Mouse (Mus musculus): ENCODE results near the gene Dpp6. TPM values are rescaled to one million over a fixed set of nuclear protein-coding genes. Genes with fewer than 3 reads are reported as not detected.

Dpp6 gene
- polyA plus RNA-seq, 1 experiment from 2014 or later = 15.0 TPM

DNA sequence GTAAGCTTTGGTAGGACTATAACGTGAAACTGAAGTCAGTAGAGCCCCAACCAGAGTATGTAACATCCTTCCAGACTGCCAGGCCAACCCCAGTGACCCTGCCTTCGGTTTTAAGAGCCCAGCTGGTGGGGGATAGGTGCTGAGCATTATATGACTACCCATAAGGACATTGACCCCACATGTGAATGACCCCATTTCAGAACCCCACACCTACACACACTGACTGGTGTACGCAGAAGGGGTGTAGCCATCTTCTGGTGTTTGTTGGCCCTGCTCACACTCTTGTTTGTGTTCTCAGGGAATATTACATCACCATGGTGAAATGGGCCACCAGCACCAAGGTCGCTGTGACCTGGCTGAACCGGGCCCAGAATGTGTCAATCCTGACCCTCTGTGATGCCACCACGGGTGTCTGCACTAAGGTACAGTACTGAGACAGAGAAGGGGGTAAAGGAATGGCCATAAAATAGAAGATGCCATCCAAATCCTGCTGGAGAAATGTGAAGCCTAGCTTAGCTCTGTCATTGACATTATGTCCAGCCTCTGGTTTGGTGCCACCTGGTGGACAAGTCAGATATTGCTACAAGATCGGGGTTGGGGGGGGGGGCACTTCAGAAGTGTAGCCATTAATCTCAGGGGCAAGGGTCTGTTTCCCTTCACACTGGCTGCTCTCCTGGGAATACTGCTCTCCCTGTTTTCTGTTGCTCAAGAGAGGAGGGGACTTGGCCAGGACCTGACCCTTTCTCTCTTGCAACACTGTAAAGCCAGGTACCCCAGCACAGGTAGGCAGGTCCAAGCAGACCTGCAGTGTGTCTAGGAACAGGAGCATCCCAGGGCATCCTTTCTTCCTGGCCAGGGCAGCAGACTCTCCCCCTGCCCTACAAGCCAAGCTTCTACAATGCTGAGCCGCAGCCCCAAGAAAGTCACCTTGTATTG is 835.1 kb downstream of the Dpp6 start:
- 57% methylated on average over 8 of the region's 8 CpGs for WGBS
- Histone ChIP-seq H3K4me3 (replicated peaks) (no peak overlapping the region), H3K9ac (no peak overlapping the region), H3K27ac (no peak overlapping the region), H3K36me3 (replicated peaks) (no peaks in the 10 kb centered on the region), H3K9me3 (no peaks in the 10 kb centered on the region), H3K4me1 (no peaks in the 10 kb centered on the region), H3K4me2 (no peak overlapping the region), H3K27me3 (no peaks in the 10 kb centered on the region)
- ATAC-seq (ENCODE audit: low FRiP score) = no peak

DNA sequence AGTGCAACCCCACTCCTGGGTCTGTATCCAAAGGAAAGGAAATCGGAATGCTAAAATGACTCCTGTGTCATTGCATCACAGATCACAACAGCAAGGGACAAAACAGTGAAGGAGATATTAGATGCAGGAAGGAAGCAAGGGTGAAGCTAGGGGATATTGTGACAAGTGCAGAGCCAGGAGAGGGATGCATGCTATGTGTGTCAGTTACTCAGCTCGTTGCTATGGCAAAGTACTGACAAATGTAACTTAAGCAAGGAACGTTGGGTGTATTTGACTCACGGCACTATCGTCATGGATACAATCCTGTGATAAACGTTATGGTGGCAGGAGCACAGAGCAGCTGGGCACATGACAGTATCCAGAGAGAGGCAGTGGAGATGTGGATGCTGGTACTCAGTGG is 839.1 kb downstream of the Dpp6 start:
- no peak overlapping the region for H3K4me2 ChIP-seq
- no peaks in the 10 kb centered on the region for H3K9me3 ChIP-seq
- no peaks in the 10 kb centered on the region for H3K4me1 ChIP-seq
- H3K27ac ChIP-seq = no peak overlapping the region
- H3K9ac ChIP-seq = no peak overlapping the region
- no peaks in the 10 kb centered on the region for H3K27me3 ChIP-seq
- ATAC-seq (ENCODE audit: low FRiP score) = no peak
- no peaks in the 10 kb centered on the region for H3K36me3 ChIP-seq (replicated peaks)
- WGBS = 78% methylated on average over 6 of the region's 6 CpGs
- H3K4me3 ChIP-seq (replicated peaks) = no peak overlapping the region

GRCm38 (mm10) chr5:27657672-27658071 is 840.7 kb downstream of the Dpp6 start:
- Histone ChIP-seq H3K4me2 (no peak overlapping the region), H3K27me3 (no peaks in the 10 kb centered on the region), H3K9ac (no peak overlapping the region), H3K36me3 (replicated peaks) (no peaks in the 10 kb centered on the region), H3K9me3 (no peaks in the 10 kb centered on the region), H3K4me1 (no peaks in the 10 kb centered on the region), H3K27ac (no peak overlapping the region), H3K4me3 (replicated peaks) (no peak overlapping the region)
- 85% methylated on average over 4 of the region's 4 CpGs for WGBS
- no peak for ATAC-seq (ENCODE audit: low FRiP score)

GRCm38 (mm10) chr5:27658165-27658564 is 841.2 kb downstream of the Dpp6 start:
- 85% methylated on average over 5 of the region's 5 CpGs for WGBS
- Histone ChIP-seq H3K27me3 (no peaks in the 10 kb centered on the region), H3K9me3 (no peaks in the 10 kb centered on the region), H3K27ac (no peak overlapping the region), H3K4me2 (no peak overlapping the region), H3K4me1 (no peaks in the 10 kb centered on the region), H3K36me3 (replicated peaks) (no peaks in the 10 kb centered on the region), H3K9ac (no peak overlapping the region), H3K4me3 (replicated peaks) (no peak overlapping the region)
- ATAC-seq (ENCODE audit: low FRiP score) = no peak

- Histone ChIP-seq H3K4me1 (no peaks in the 10 kb centered on the region), H3K4me2 (no peak overlapping the region), H3K4me3 (replicated peaks) (no peak overlapping the region), H3K9me3 (no peaks in the 10 kb centered on the region), H3K27ac (no peak overlapping the region), H3K27me3 (no peaks in the 10 kb centered on the region), H3K9ac (no peak overlapping the region), H3K36me3 (replicated peaks) (no peaks in the 10 kb centered on the region)
- ATAC-seq (ENCODE audit: low FRiP score) = no peak
Observed at GRCm38 (mm10) chr5:27658569-27658968, 841.6 kb downstream of the Dpp6 start.

- H3K9me3 ChIP-seq = no peaks in the 10 kb centered on the region
- no peaks in the 10 kb centered on the region for H3K27me3 ChIP-seq
- no peaks in the 10 kb centered on the region for H3K36me3 ChIP-seq (replicated peaks)
- H3K27ac ChIP-seq = no peak overlapping the region
- H3K4me1 ChIP-seq = no peaks in the 10 kb centered on the region
- ATAC-seq (ENCODE audit: low FRiP score) = no peak
- 89% methylated on average over 2 of the region's 2 CpGs for WGBS
- no peak overlapping the region for H3K4me3 ChIP-seq (replicated peaks)
- no peak overlapping the region for H3K9ac ChIP-seq
- no peak overlapping the region for H3K4me2 ChIP-seq
Observed at GRCm38 (mm10) chr5:27659019-27659418, 842.0 kb downstream of the Dpp6 start.

- ATAC-seq (ENCODE audit: low FRiP score) = no peak
- no peaks in the 10 kb centered on the region for H3K4me1 ChIP-seq
- WGBS = 85% methylated on average over 6 of the region's 6 CpGs
Observed at GRCm38 (mm10) chr5:27659781-27660180, 842.8 kb downstream of the Dpp6 start.

DNA sequence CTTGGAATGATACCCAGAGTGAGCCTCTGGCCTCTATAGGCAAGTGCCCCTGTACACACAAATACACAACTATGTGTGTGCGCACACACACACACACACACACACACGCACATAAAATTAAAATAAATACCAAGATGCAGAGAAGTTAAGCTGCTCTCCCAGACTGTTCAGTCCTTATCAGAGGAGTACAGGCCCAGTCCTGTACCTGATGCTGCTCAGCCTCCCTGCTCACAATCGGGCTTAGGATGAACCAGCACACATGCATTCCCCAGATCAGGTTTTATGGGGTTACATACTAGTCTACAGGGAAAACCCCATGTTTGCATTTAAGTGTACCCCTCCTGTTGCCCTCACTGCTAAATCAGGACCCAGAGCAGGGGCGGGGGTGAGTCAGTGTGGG is 847.1 kb downstream of the Dpp6 start:
- WGBS = 93% methylated on average over 4 of the region's 4 CpGs
- Histone ChIP-seq H3K4me2 (no peak overlapping the region), H3K27ac (no peak overlapping the region), H3K4me1 (no peaks in the 10 kb centered on the region), H3K27me3 (no peaks in the 10 kb centered on the region), H3K36me3 (replicated peaks) (0 out of 2 replicates have a peak, but pooled peaks cover 3% of the 10 kb centered on the region), H3K4me3 (replicated peaks) (no peak overlapping the region), H3K9ac (no peak overlapping the region), H3K9me3 (no peaks in the 10 kb centered on the region)
- no peak for ATAC-seq (ENCODE audit: low FRiP score)

More at GRCm38 (mm10) chr5:27659781-27660180, 842.8 kb downstream of the Dpp6 start:
- Histone ChIP-seq H3K36me3 (replicated peaks) (no peaks in the 10 kb centered on the region), H3K9ac (no peak overlapping the region), H3K9me3 (no peaks in the 10 kb centered on the region), H3K4me2 (no peak overlapping the region), H3K27me3 (no peaks in the 10 kb centered on the region), H3K4me3 (replicated peaks) (no peak overlapping the region), H3K27ac (no peak overlapping the region)

GRCm38 (mm10) chr5:27671487-27671886 is 854.5 kb downstream of the Dpp6 start:
- 81% methylated on average over 2 of the region's 2 CpGs for WGBS
- no peaks in the 10 kb centered on the region for H3K9me3 ChIP-seq
- ATAC-seq (ENCODE audit: low FRiP score) = no peak

DNA sequence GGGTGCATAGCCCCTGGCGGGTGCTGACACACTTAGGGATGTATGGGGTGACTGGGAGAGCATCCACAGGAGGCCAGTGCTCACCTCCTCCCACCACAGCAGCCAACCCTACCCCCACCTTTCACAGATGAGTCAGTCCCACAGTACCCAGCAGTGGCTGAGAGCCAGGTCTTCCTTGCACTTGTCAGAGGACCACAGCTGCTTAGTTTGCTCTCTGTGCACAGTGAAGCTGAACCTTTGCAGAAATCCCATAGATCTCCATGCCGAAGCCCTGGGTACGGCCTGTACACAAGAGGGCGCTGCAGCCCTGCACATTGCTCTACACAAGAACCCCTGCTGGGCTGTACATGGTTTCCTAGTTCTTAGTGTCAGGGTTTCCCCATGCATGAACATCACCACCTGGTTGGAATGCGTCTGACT is 860.3 kb downstream of the Dpp6 start:
- no peaks in the 10 kb centered on the region for H3K27me3 ChIP-seq
- no peaks in the 10 kb centered on the region for H3K4me1 ChIP-seq
- H3K36me3 ChIP-seq (replicated peaks) = no peaks in the 10 kb centered on the region
- no peak overlapping the region for H3K4me3 ChIP-seq (replicated peaks)
- H3K9me3 ChIP-seq = no peaks in the 10 kb centered on the region
- no peak overlapping the region for H3K27ac ChIP-seq
- 61% methylated on average over 5 of the region's 5 CpGs for WGBS
- no peak overlapping the region for H3K4me2 ChIP-seq
- ATAC-seq (ENCODE audit: low FRiP score) = peak; percentile 27; the same call in 1 of the 2 replicates
- no peak overlapping the region for H3K9ac ChIP-seq

More at GRCm38 (mm10) chr5:27671487-27671886, 854.5 kb downstream of the Dpp6 start:
- Histone ChIP-seq H3K4me2 (no peak overlapping the region), H3K4me3 (replicated peaks) (no peak overlapping the region), H3K4me1 (no peaks in the 10 kb centered on the region), H3K27me3 (no peaks in the 10 kb centered on the region), H3K27ac (no peak overlapping the region), H3K9ac (no peak overlapping the region), H3K36me3 (replicated peaks) (0 out of 2 replicates have a peak, but pooled peaks cover 3% of the 10 kb centered on the region)

DNA sequence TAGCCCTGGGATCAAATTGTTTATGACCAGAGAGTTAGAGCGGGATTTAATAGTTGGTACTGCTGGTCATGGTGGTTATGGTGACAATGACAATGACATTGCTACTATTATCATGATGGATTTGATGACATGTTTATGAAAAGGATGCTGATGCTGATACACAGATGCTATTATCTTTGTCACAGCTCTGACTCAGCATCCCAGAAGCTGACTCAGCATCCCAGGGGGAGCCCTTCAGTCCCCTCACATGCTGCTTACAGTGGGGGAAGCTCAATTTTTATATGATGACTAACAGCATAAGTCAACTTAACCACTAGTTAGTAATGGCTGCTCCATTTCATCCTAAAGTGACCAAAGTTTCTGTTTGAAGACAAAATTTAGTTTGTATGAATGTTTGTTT is 862.1 kb downstream of the Dpp6 start:
- Histone ChIP-seq H3K4me1 (no peaks in the 10 kb centered on the region), H3K4me2 (no peak overlapping the region), H3K4me3 (replicated peaks) (no peak overlapping the region), H3K27ac (no peak overlapping the region), H3K36me3 (replicated peaks) (no peaks in the 10 kb centered on the region), H3K9ac (no peak overlapping the region), H3K9me3 (no peaks in the 10 kb centered on the region), H3K27me3 (no peaks in the 10 kb centered on the region)
- ATAC-seq (ENCODE audit: low FRiP score) = no peak
- WGBS = 83% methylated on average over 1 of the region's 1 CpGs

- ATAC-seq (ENCODE audit: low FRiP score) = no peak
- H3K9ac ChIP-seq = no peak overlapping the region
- H3K27ac ChIP-seq = no peak overlapping the region
- WGBS = 35% methylated on average over 5 of the region's 5 CpGs
- H3K4me3 ChIP-seq (replicated peaks) = no peak overlapping the region
- H3K4me2 ChIP-seq = no peak overlapping the region
- H3K36me3 ChIP-seq (replicated peaks) = no peaks in the 10 kb centered on the region
- H3K9me3 ChIP-seq = no peaks in the 10 kb centered on the region
- H3K4me1 ChIP-seq = 0 out of 2 replicates have a peak, but pooled peaks cover 5% of the 10 kb centered on the region
- H3K27me3 ChIP-seq = no peaks in the 10 kb centered on the region
Observed at GRCm38 (mm10) chr5:27680476-27680875, 863.5 kb downstream of the Dpp6 start.

GRCm38 (mm10) chr5:27685162-27685561 is 868.2 kb downstream of the Dpp6 start:
- H3K36me3 ChIP-seq (replicated peaks) = no peaks in the 10 kb centered on the region
- WGBS = 61% methylated on average over 11 of the region's 11 CpGs
- H3K4me1 ChIP-seq = 0 out of 2 replicates have a peak, but pooled peaks cover 5% of the 10 kb centered on the region
- no peak overlapping the region for H3K4me3 ChIP-seq (replicated peaks)
- H3K9ac ChIP-seq = no peak overlapping the region
- H3K9me3 ChIP-seq = 0 out of 2 replicates have a peak, but pooled peaks cover 3% of the 10 kb centered on the region
- H3K27ac ChIP-seq = no peak overlapping the region
- peak; percentile 60; the same call in 1 of the 2 replicates for ATAC-seq (ENCODE audit: low FRiP score)
- no peaks in the 10 kb centered on the region for H3K27me3 ChIP-seq
- H3K4me2 ChIP-seq = no peak overlapping the region
